Mouse (Mus musculus) liver, postnatal 0 days (tissue): ENCODE data around the gene Rad51b. TPM values are rescaled to one million over a fixed set of nuclear protein-coding genes. Genes with fewer than 3 reads are reported as not detected.
A peak's percentile ranks its signal among the peaks of the same experiment; 100 is the strongest.

Source experiments
- ATAC-seq: fragments of 200-750 bp; cut with Nextera tagmentation; 2 replicates; pipeline ENCODE4 v1.8.0; 2017; ENCODE audit warnings: mild to moderate bottlenecking, moderate library complexity
- DNase-seq: peaks from one replicate; pipeline ENCODE4 v3.0.0-alpha.2; 2016
- H3K27ac ChIP-seq: fragments of 300-500 bp; sonication (generic); 2 replicates; pipeline ENCODE4 v1.5.1; 2014; ENCODE audit warnings: antibody characterized with exemption, moderate library complexity, mild to moderate bottlenecking, low read depth
- H3K27me3 ChIP-seq: fragments of 300-500 bp; sonication (generic); 2 replicates; pipeline ENCODE4 v1.6.1; 2014; ENCODE audit warnings: low read length, control low read depth, mixed read lengths; ENCODE audit not compliant: insufficient read depth
- H3K36me3 ChIP-seq: fragments of 300-500 bp; sonication (generic); replicated peaks from 2 replicates; pipeline ENCODE4 v1.6.1; 2014; ENCODE audit warnings: mild to moderate bottlenecking, control low read depth, low read length, moderate library complexity, mixed read lengths; ENCODE audit not compliant: insufficient read depth
- H3K4me1 ChIP-seq: fragments of 300-500 bp; sonication (generic); 2 replicates; pipeline ENCODE4 v1.6.1; 2014; ENCODE audit warnings: antibody characterized with exemption, mild to moderate bottlenecking, control low read depth; ENCODE audit not compliant: insufficient read depth
- H3K4me2 ChIP-seq: fragments of 300-500 bp; sonication (generic); 2 replicates; pipeline ENCODE4 v1.6.1; 2014; ENCODE audit warnings: low read depth, mild to moderate bottlenecking, low read length, moderate library complexity, mixed read lengths
- H3K4me3 ChIP-seq: fragments of 300-500 bp; sonication (generic); 2 replicates; pipeline ENCODE4 v1.5.1; 2014; ENCODE audit warnings: low read depth, low read length
- H3K9ac ChIP-seq: fragments of 300-500 bp; sonication (generic); replicated peaks from 2 replicates; pipeline ENCODE4 v1.6.1; 2014; ENCODE audit warnings: mild to moderate bottlenecking, moderate library complexity
- H3K9me3 ChIP-seq: fragments of 300-500 bp; sonication (generic); 2 replicates; pipeline ENCODE4 v1.6.1; 2016; ENCODE audit warnings: mild to moderate bottlenecking, control low read depth, low read length, mixed read lengths
- CTCF ChIP-seq: sonication (generic); IDR thresholded peaks from 2 replicates; pipeline ENCODE4 v1.5.1; 2016; ENCODE audit warnings: antibody characterized with exemption, low read depth
- EP300 ChIP-seq: IDR thresholded peaks from 2 replicates; pipeline ENCODE4 v1.6.1; 2016; ENCODE audit warnings: antibody characterized with exemption, low read depth, mild to moderate bottlenecking
- WGBS: fragments of 180-500 bp; shearing (Covaris S2); extraction: QIAGEN DNeasy Blood & Tissue Kit; methylation state at CpG from one replicate; pipeline ENCODE4 v1.1.7; 2014; ENCODE audit not compliant: insufficient replicate concordance; 5-methylcytosine and 5-hydroxymethylcytosine counted together
- polyA plus RNA-seq: library from polyadenylated mRNA; unstranded; fragments of >200 nt; fragmentation: Nextera tagmentation; extraction: Ambion mirVana; gene quantifications from 2 replicates; pipeline ENCODE4 v1.2.1, GENCODE M21; 2015

Rad51b gene
- polyA plus RNA-seq, 1 experiment from 2014 or later = 2.5 TPM

DNA sequence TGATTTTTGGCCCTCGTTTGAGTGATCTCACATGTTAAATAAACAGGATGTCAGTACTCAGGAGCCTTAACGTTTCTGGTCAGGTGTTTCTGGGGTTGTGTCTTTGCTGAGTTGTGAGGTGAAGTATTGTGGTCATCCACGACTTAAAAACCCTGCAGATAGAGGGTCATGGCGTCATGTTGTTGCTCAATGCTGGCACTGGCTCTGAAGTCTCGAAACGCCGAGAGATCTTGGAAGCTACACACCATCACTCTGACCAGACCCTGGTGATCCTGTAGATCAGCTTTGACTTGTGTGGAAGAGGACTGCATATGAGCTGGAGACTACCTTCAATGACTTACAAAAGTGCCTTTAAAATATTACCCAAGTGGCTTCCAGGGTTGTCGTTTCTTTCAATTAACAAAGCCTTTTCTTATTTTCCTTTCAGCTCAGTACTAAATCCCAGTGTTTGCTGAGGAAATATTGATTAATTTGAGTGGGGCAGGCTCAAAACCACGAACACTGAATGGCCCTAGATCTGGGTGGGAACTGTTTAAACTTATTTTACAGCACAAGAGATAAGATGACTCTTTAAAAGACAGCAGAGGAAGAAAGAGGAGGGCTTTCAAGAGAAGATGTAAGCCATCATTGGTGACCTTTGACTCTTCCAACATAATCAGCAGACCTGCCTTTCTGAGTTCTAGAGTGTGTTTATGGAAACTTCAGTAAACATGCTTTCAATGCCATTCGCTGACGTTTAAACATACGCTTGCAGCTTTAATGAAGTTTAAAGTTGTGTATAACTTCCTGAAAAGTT, 144.3 kb downstream of the Rad51b start:
- WGBS = 37% methylated on average over 12 of the region's 12 CpGs
- no peak overlapping the region for H3K4me3 ChIP-seq
- no peak overlapping the region for H3K9ac ChIP-seq
- peak overlapping the region; percentile 61 for H3K27ac ChIP-seq
- H3K4me2 ChIP-seq = no peak overlapping the region; the same call in 1 of the 2 replicates
- peaks cover 6% of the 10 kb centered on the region; the same call in 1 of the 2 replicates for H3K4me1 ChIP-seq
- ATAC-seq = 0 out of 2 replicates have a peak, but pooled peaks have one; percentile 38
- TF ChIP-seq EP300 = no peak
- no peak for TF ChIP-seq CTCF
- H3K36me3 ChIP-seq = no peaks in the 10 kb centered on the region
- no peaks in the 10 kb centered on the region for H3K9me3 ChIP-seq
- no peak for DNase-seq
- no peaks in the 10 kb centered on the region for H3K27me3 ChIP-seq

DNA sequence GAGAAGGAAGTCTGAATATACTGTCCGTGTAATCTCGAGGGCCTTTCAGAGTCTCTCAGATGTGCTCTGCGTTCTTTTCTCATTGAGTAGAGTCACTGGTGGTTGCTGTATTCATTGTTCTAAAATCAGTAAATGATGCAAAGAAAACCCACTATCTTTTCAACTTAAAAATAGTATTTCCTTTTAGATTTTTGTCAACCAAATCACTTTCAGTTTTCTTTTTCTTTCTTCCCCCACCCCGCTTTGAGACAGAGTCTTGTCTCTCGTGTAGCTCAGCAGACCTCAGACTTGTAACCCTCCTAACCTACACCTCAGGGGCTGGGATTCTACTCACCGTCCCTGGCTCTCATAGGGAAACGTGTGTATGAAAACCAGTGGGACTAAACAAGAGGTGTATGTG, 145.0 kb downstream of the Rad51b start:
- Histone ChIP-seq H3K9ac (no peak overlapping the region), H3K4me1 (peaks cover 3% of the 10 kb centered on the region; the same call in 1 of the 2 replicates), H3K27me3 (no peaks in the 10 kb centered on the region), H3K36me3 (no peaks in the 10 kb centered on the region), H3K9me3 (no peaks in the 10 kb centered on the region), H3K27ac (0 out of 2 replicates have a peak overlapping the region, but pooled peaks have one; percentile 26), H3K4me3 (no peak overlapping the region), H3K4me2 (no peak overlapping the region)
- ATAC-seq (no peak), DNase-seq (no peak)
- 57% methylated on average over 7 of the region's 7 CpGs for WGBS
- TF ChIP-seq EP300 (no peak), CTCF (no peak)

DNA sequence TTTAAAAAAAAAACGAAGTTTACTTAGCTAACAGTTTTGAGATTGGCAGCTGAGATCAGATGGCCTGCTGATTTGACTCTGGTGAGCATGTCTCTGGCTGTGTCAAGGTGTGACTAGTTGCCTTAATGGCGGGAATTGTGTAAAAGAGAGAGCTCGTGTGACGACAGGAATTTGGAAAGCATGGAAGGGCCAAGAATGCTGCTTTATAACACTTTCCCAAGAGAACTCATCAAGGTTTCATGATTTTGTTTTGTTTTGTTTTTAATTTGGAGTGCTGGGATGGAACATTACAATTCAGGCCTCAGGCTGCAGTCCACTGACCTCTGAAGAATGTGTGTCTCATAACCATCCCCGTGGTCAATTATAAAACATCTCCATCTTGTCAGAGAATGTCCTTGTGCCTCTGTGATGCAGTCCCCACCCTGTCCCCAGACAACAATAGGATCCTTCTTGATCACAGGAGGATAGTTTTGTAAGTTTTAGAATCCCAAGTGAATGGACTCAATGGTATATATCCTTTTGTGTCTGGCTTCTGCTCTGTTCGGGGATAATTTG, 145.8 kb downstream of the Rad51b start:
- 67% methylated on average over 6 of the region's 6 CpGs for WGBS
- Histone ChIP-seq H3K4me1 (peaks cover 3% of the 10 kb centered on the region; the same call in 1 of the 2 replicates), H3K27ac (no peak overlapping the region), H3K9me3 (no peaks in the 10 kb centered on the region), H3K4me3 (no peak overlapping the region), H3K4me2 (no peak overlapping the region), H3K36me3 (no peaks in the 10 kb centered on the region), H3K9ac (no peak overlapping the region), H3K27me3 (no peaks in the 10 kb centered on the region)
- TF ChIP-seq CTCF (no peak), EP300 (no peak)
- no peak for ATAC-seq
- DNase-seq = no peak

DNA sequence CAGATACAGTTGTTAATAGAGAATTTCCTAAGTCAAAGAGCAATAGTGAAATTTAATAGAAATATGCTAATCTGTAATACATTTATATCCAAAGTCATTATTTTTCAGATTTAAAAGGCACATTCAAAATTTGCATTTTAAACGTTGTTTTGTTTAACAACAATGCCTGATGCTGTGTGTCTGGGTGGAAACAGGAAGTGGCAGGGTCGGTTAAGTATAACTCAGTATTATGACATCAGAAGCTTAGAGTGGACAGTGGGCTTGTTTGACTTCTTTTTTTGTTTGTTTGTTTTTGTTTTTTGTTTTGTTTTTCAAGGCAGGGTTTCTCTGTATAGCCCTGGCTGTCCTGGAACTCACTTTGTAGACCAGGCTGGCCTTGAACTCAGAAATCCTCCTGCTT, 147.6 kb downstream of the Rad51b start:
- no peak for ATAC-seq
- no peak overlapping the region for H3K9ac ChIP-seq

DNA sequence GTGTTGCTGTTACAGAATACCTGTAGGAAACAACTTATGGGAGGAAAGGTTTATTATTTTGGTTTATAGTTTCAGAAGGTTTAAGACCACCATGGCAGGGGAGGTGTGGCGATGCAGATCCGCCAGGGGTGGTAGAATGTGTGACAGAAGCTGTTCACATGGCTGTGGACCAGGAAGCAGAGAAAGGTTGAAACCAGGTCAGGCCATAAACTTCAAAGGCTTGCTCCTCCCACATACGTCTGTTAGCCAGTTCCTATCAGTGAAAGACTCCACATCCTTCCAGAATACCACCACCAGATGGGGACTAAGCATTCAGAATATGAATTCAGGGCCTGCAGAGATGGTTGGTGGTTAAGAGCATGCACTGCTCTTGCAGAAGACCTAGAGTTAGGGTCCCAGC, 150.0 kb downstream of the Rad51b start:
- no peak overlapping the region for H3K4me2 ChIP-seq

More for the DNA sequence above, 147.6 kb downstream of the Rad51b start:
- TF ChIP-seq EP300 (no peak), CTCF (no peak)
- H3K4me3 ChIP-seq = no peak overlapping the region
- no peaks in the 10 kb centered on the region for H3K27me3 ChIP-seq
- H3K9me3 ChIP-seq = no peaks in the 10 kb centered on the region
- no peak for DNase-seq
- H3K36me3 ChIP-seq = no peaks in the 10 kb centered on the region
- H3K27ac ChIP-seq = no peak overlapping the region
- peaks cover 3% of the 10 kb centered on the region; the same call in 1 of the 2 replicates for H3K4me1 ChIP-seq
- 32% methylated on average over 2 of the region's 2 CpGs for WGBS
- no peak overlapping the region for H3K4me2 ChIP-seq

DNA sequence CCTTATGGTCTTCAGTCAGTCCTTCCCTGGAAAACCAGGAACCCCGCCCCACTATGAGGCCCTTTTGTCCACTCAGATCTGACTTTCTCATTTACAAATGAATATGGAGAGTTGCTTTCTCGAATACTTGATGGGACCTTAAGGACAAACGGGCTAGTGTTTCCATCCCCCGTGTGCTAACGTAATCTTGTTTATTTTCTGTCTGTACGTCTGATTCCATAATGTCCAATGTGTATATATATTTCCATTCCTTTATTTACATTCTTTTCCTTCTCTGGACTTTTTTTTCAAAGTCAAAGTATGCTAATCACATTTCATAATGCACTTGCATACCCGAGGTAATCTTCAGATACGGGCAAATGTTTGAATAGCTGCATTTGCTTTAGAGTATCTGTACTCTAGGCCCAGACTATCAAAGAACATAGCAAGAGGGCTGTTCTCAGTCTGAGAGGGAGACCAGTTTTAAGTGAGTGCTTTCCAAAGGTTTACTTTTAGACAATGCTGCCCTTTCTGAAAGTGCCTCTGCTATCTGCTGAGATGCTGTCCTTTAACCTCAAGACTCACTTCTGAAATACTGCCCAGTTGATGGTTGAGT, 152.8 kb downstream of the Rad51b start:
- H3K27me3 ChIP-seq = no peaks in the 10 kb centered on the region
- H3K4me2 ChIP-seq = no peak overlapping the region
- H3K4me1 ChIP-seq = no peaks in the 10 kb centered on the region
- H3K4me3 ChIP-seq = no peak overlapping the region
- TF ChIP-seq CTCF = no peak
- no peak for TF ChIP-seq EP300
- ATAC-seq (no peak), DNase-seq (no peak)
- H3K9ac ChIP-seq = no peak overlapping the region
- 80% methylated on average over 8 of the region's 8 CpGs for WGBS
- no peak overlapping the region for H3K27ac ChIP-seq
- no peaks in the 10 kb centered on the region for H3K9me3 ChIP-seq
- H3K36me3 ChIP-seq = no peaks in the 10 kb centered on the region

More for the DNA sequence above, 150.0 kb downstream of the Rad51b start:
- no peak overlapping the region for H3K9ac ChIP-seq
- no peaks in the 10 kb centered on the region for H3K36me3 ChIP-seq
- no peak for TF ChIP-seq EP300
- no peak for TF ChIP-seq CTCF
- no peaks in the 10 kb centered on the region for H3K27me3 ChIP-seq
- no peak overlapping the region for H3K4me3 ChIP-seq
- H3K27ac ChIP-seq = no peak overlapping the region
- H3K4me1 ChIP-seq = no peaks in the 10 kb centered on the region
- ATAC-seq (no peak), DNase-seq (no peak)
- WGBS = 73% methylated on average over 3 of the region's 3 CpGs
- H3K9me3 ChIP-seq = no peaks in the 10 kb centered on the region
